Mouse (Mus musculus) CH12.LX (cell line): ENCODE results near the gene Mtfr1l.

Experiments used
- CHD2 ChIP-seq: IDR thresholded peaks from 2 replicates; pipeline ENCODE4 v1.6.1; 2011; ENCODE audit warnings: low read length, improper control_type of control experiment
- CTCF ChIP-seq, 2 experiments: IDR thresholded peaks in 1 of 2; conservative IDR thresholded peaks in 1 of 2; 2 replicates each; pipeline ENCODE4 v1.5.1; 2011 to 2012; ENCODE audit warnings: low read depth in 2 of 2, low read length in 2 of 2, improper control_type of control experiment in 1 of 2, inconsistent platforms in 1 of 2, mild to moderate bottlenecking in 1 of 2, moderate library complexity in 1 of 2
- ELF1 ChIP-seq: IDR thresholded peaks from 2 replicates; pipeline ENCODE4 v1.6.1; 2014; ENCODE audit warnings: low read depth, mild to moderate bottlenecking, inconsistent platforms, low read length, improper control_type of control experiment
- EP300 ChIP-seq: IDR thresholded peaks from 2 replicates; pipeline ENCODE4 v1.6.1; 2011; ENCODE audit warnings: low read length, improper control_type of control experiment
- KAT2A ChIP-seq: IDR thresholded peaks from 2 replicates; pipeline ENCODE4 v1.6.1; 2012; ENCODE audit warnings: low read length, improper control_type of control experiment, inconsistent platforms; ENCODE audit not compliant: insufficient replicate concordance
- POLR2A ChIP-seq: IDR thresholded peaks from 2 replicates; pipeline ENCODE4 v1.6.1; 2011; ENCODE audit warnings: low read depth, mild to moderate bottlenecking, improper control_type of control experiment, low read length
- POLR2AphosphoS2 ChIP-seq: IDR thresholded peaks from 2 replicates; pipeline ENCODE4 v1.6.1; 2011; ENCODE audit warnings: low read depth, low read length, improper control_type of control experiment
- ZC3H11A ChIP-seq: IDR thresholded peaks from 2 replicates; pipeline ENCODE4 v1.6.1; 2012; ENCODE audit warnings: low read depth, mild to moderate bottlenecking, inconsistent platforms, low read length, improper control_type of control experiment
- ZKSCAN1 ChIP-seq: IDR thresholded peaks from 2 replicates; pipeline ENCODE4 v1.6.1; 2012; ENCODE audit warnings: low read depth, inconsistent platforms, low read length, improper control_type of control experiment, borderline replicate concordance

GRCm38 (mm10) chr4:134518541-134518940, 16.6 kb downstream of the Mtfr1l start:
- no peak for TF ChIP-seq ELF1
- TF ChIP-seq CHD2, result no peak
- no peak for TF ChIP-seq KAT2A
- no peak for TF ChIP-seq CTCF (conservative IDR thresholded peaks at IDR 0.05 in 1 of 2, IDR thresholded peaks at IDR 0.05 in 1 of 2; ENCODE audit: low read depth in 2 of 2, low read length in 2 of 2)
- no peak for TF ChIP-seq ZC3H11A
- TF ChIP-seq POLR2A, result no peak
- TF ChIP-seq EP300, result no peak
- TF ChIP-seq ZKSCAN1, result no peak
- TF ChIP-seq POLR2AphosphoS2, result no peak
